Mouse (Mus musculus): Measurements from ENCODE around the gene Mfsd11. TPM values are rescaled to one million over a fixed set of nuclear protein-coding genes. Genes with fewer than 3 reads are reported as not detected.

Gene Mfsd11
- total RNA-seq, 2 experiments from 2014 or later = 11.2 to 14.8 TPM

Other genes with a start within 250 kb of the Mfsd11 start
- 3.7 and 4.9 TPM in 2 replicates for gene Rhbdf2, start 225.4 kb upstream of the Mfsd11 start, total RNA-seq (2015)
- gene Rhbdf2, start 225.4 kb upstream of the Mfsd11 start, total RNA-seq (2017) = 2.7 and 3.5 TPM in 2 replicates
- 0.47 TPM in 1 of 2 replicates, not detected in the other for gene Prcd, start 198.9 kb upstream of the Mfsd11 start, total RNA-seq (2015)
- gene Prcd, start 198.9 kb upstream of the Mfsd11 start, total RNA-seq (2017) = 0.17 TPM in 1 of 2 replicates, not detected in the other
- not detected in 2 replicates for gene Cygb, start 198.1 kb upstream of the Mfsd11 start, total RNA-seq (2015)
- gene Cygb, start 198.1 kb upstream of the Mfsd11 start, total RNA-seq (2017) = not detected in 2 replicates
- gene St6galnac1, start 76.9 kb upstream of the Mfsd11 start, total RNA-seq (2015) = not detected in 2 replicates
- gene St6galnac1, start 76.9 kb upstream of the Mfsd11 start, total RNA-seq (2017) = not detected in 2 replicates
- gene Mxra7, start 24.4 kb upstream of the Mfsd11 start, total RNA-seq (2015) = 0.10 and 1.1 TPM in 2 replicates
- gene Mxra7, start 24.4 kb upstream of the Mfsd11 start, total RNA-seq (2017) = not detected in 2 replicates
- gene Mettl23, start 9.2 kb upstream of the Mfsd11 start, total RNA-seq (2015) = 49.9 and 53.9 TPM in 2 replicates
- gene Mettl23, start 9.2 kb upstream of the Mfsd11 start, total RNA-seq (2017) = 21.7 and 31.8 TPM in 2 replicates
- gene Jmjd6, start 9.0 kb upstream of the Mfsd11 start, total RNA-seq (2015) = 42.9 and 43.8 TPM in 2 replicates
- gene Jmjd6, start 9.0 kb upstream of the Mfsd11 start, total RNA-seq (2017) = 43.6 and 50.1 TPM in 2 replicates
- gene Srsf2, start 654 bp downstream of the Mfsd11 start, total RNA-seq (2015) = 1,322 and 1,338 TPM in 2 replicates
- gene Srsf2, start 654 bp downstream of the Mfsd11 start, total RNA-seq (2017) = 519 and 522 TPM in 2 replicates
- gene Mgat5b, start 66.4 kb downstream of the Mfsd11 start, total RNA-seq (2015) = not detected in 2 replicates
- gene Mgat5b, start 66.4 kb downstream of the Mfsd11 start, total RNA-seq (2017) = not detected in 2 replicates

Measured in megakaryocyte progenitor cell, adult 5-6 weeks (primary cell).